Mouse (Mus musculus) stomach, embryonic 16.5 days (tissue): ENCODE results near the gene AI413582. TPM values are rescaled to one million over a fixed set of nuclear protein-coding genes. Genes with fewer than 3 reads are reported as not detected.

Source experiments
- ATAC-seq: fragments of 200-750 bp; cut with Nextera tagmentation; 2 replicates; pipeline ENCODE4 v1.8.0; 2017; ENCODE audit warnings: moderate number of reproducible peaks, moderate TSS enrichment; ENCODE audit not compliant: insufficient read depth, low FRiP score
- H3K27ac ChIP-seq: fragments of 300-500 bp; sonication (generic); 2 replicates; pipeline ENCODE4 v1.5.1; 2014; ENCODE audit warnings: low read length
- H3K27me3 ChIP-seq: fragments of 300-500 bp; sonication (generic); 2 replicates; pipeline ENCODE4 v1.6.1; 2014; ENCODE audit warnings: low read length, control low read depth, mixed read lengths; ENCODE audit not compliant: control insufficient read depth, insufficient read depth
- H3K36me3 ChIP-seq: fragments of 300-500 bp; sonication (generic); 2 replicates; pipeline ENCODE4 v1.6.1; 2014; ENCODE audit warnings: low read length; ENCODE audit not compliant: control insufficient read depth, insufficient read depth
- H3K4me1 ChIP-seq: fragments of 300-500 bp; sonication (generic); 2 replicates; pipeline ENCODE4 v1.6.1; 2014; ENCODE audit warnings: low read length, control low read depth, mixed read lengths; ENCODE audit not compliant: control insufficient read depth, insufficient read depth
- H3K4me2 ChIP-seq: fragments of 300-500 bp; sonication (generic); 2 replicates; pipeline ENCODE4 v1.6.1; 2014; ENCODE audit warnings: low read depth, low read length, mixed read lengths
- H3K4me3 ChIP-seq: fragments of 300-500 bp; sonication (generic); replicated peaks from 2 replicates; pipeline ENCODE4 v1.5.1; 2014; ENCODE audit warnings: mild to moderate bottlenecking, low read length
- H3K9ac ChIP-seq: fragments of 300-500 bp; sonication (generic); 2 replicates; pipeline ENCODE4 v1.6.1; 2014; ENCODE audit warnings: low read length
- H3K9me3 ChIP-seq: fragments of 300-500 bp; sonication (generic); replicated peaks from 2 replicates; pipeline ENCODE4 v1.6.1; 2016; ENCODE audit warnings: low read length, control low read depth; ENCODE audit not compliant: control insufficient read depth
- WGBS: fragments of 180-500 bp; shearing (Covaris S2); extraction: QIAGEN DNeasy Blood & Tissue Kit; methylation state at CpG from one replicate; pipeline ENCODE4 v1.1.7; 2014; 5-methylcytosine and 5-hydroxymethylcytosine counted together
- polyA plus RNA-seq: library from polyadenylated mRNA; unstranded; fragments of >200 nt; fragmentation: Nextera tagmentation; extraction: Ambion mirVana; gene quantifications from 2 replicates; pipeline ENCODE4 v1.2.1, GENCODE M21; 2015

AI413582 gene
- polyA plus RNA-seq, 1 experiment from 2014 or later = 24.3 TPM

DNA sequence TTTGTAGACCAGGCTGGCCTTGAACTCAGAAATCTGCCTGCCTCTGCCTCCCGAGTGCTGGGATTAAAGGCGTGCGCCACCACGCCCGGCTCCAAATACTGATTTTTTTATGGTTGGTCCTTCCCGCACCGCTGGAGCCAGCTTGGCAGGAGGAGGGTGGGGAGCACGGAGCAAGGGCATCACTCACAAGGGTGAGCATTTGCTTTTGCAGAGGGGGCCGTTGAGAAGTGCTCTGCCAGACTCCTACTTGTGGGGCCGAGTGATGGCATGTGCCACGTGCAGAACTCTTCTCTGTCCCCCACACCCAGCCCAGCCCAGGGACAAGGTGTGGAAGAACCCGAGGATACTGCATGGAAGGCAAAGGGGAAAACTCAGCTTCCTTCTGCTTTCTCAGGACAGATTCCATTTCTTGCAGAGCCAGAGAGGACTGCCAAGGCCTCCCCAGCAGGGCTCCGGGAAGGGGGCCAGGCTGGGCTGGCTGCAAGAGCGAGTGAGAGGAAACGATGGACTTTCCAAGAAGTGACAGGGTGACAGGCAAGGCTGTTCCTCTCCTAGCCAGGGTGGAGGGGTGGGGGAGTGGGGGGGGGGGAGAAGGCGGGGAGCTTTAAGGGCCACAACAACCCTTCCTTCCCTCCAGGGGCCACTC is 9.0 kb upstream of the AI413582 start:
- Histone ChIP-seq H3K9me3 (no peaks in the 10 kb centered on the region), H3K36me3 (0 out of 2 replicates have a peak, but pooled peaks cover 10% of the 10 kb centered on the region), H3K4me1 (peaks cover 10% of the 10 kb centered on the region), H3K9ac (no peak overlapping the region), H3K4me3 (no peak overlapping the region), H3K27ac (no peak overlapping the region), H3K4me2 (no peak overlapping the region), H3K27me3 (no peaks in the 10 kb centered on the region)
- WGBS = 86% methylated on average over 16 of the region's 16 CpGs
- ATAC-seq = peak; percentile 52; the same call in 1 of the 2 replicates

DNA sequence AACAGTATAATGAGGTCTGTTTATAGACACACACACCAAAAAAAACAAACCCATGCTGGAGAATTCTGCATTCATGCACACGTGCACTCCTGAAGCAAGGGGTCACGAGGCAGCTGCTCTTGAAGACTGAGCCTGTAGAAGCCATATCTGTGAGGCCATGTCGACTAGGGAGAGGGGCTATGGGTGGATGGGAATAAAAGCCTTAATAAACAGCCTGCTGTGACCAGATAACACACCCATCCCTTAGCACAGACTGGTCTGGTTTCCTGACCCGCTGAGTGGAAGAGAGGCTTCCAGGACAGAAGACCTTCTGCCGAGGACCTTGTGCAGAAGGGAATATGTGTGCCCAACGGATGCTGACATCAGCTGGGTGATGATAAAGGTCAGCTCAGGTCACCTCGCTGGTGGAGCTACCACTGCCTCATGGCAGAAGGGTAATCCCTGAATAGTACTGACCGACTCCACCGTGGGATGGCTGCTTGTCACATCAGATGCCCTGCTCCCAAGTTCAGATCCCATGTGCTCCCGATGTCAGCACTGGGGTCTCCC is 8.3 kb upstream of the AI413582 start:
- H3K9ac ChIP-seq = no peak overlapping the region
- WGBS = 86% methylated on average over 10 of the region's 10 CpGs
- ATAC-seq = no peak

DNA sequence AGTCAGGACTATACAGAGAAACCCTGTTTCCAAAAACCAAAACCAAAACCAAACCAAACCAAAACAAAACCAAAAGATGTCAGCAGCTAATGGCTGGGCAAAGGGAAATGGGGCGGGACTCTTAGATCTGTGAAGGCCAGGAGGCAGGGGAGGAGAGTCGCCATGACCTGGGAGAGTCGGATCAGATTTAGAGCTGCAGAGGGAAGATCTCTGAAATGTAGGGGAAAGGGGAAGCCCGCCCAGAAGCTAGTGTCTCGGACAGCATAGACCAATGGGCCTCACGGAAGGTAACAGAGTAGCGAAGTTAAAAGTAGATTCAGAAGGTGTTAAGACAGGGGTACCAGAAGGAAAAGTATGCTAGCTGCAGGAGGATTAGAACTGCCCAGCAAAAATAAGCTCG is 5.8 kb upstream of the AI413582 start:
- no peak for ATAC-seq
- Histone ChIP-seq H3K9ac (no peak overlapping the region), H3K27ac (no peak overlapping the region), H3K9me3 (no peaks in the 10 kb centered on the region), H3K27me3 (no peaks in the 10 kb centered on the region), H3K4me1 (peaks cover 10% of the 10 kb centered on the region), H3K4me2 (no peak overlapping the region), H3K36me3 (0 out of 2 replicates have a peak, but pooled peaks cover 5% of the 10 kb centered on the region), H3K4me3 (no peak overlapping the region)
- 73% methylated on average over 8 of the region's 8 CpGs for WGBS

More for the DNA sequence above, 8.3 kb upstream of the AI413582 start:
- H3K4me2 ChIP-seq = no peak overlapping the region
- H3K27ac ChIP-seq = no peak overlapping the region
- peaks cover 10% of the 10 kb centered on the region for H3K4me1 ChIP-seq
- 0 out of 2 replicates have a peak, but pooled peaks cover 8% of the 10 kb centered on the region for H3K36me3 ChIP-seq
- no peaks in the 10 kb centered on the region for H3K27me3 ChIP-seq
- no peak overlapping the region for H3K4me3 ChIP-seq
- H3K9me3 ChIP-seq = no peaks in the 10 kb centered on the region

DNA sequence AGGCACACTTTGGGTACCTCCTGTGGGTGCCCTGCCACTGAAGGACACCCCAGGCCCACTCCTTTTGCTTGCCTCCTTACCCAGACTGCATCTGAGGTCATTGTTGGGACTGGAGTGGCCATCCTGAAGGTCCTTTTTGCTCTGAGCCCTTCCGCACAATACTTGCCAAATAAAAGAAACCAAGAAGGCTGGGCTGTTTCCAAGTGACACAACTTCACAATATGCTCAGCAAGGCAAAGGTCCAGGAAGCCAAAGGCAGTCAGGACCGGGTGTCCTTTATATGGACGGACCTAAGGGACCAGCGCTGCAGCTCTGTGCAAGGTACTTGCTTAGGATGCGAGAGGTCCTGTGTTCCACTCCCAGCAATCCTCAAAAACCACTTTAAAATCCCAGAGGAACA is 2.7 kb upstream of the AI413582 start:
- Histone ChIP-seq H3K27ac (no peak overlapping the region), H3K4me1 (peaks cover 9% of the 10 kb centered on the region), H3K4me2 (no peak overlapping the region), H3K9me3 (no peaks in the 10 kb centered on the region), H3K9ac (no peak overlapping the region), H3K36me3 (no peaks in the 10 kb centered on the region), H3K4me3 (no peak overlapping the region), H3K27me3 (no peaks in the 10 kb centered on the region)
- 91% methylated on average over 5 of the region's 5 CpGs for WGBS
- ATAC-seq = no peak

DNA sequence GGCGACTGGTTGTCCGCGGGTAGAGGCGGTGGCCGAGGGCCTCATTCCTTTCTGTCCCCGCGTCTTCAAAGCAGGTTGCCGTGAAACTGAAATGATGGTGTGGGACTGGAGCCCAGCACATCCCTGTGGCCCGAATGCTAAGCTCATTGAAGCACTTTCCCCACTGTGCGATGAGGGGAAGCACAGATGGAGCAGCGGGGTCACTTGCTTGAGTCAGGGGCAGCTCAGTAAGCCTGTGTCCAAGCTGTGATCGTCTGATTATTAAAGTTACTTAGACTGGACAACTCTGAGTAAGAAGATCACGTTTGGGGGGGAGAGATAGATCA is 349 bp upstream of the AI413582 start:
- Histone ChIP-seq H3K36me3 (no peaks in the 10 kb centered on the region), H3K9ac (peak overlapping the region; percentile 79), H3K9me3 (no peaks in the 10 kb centered on the region), H3K4me2 (peak overlapping the region; percentile 93), H3K27ac (no peak overlapping the region), H3K27me3 (no peaks in the 10 kb centered on the region), H3K4me1 (peaks cover 15% of the 10 kb centered on the region), H3K4me3 (peak overlapping the region; percentile 66)
- ATAC-seq = no peak
- WGBS = 1% methylated on average over 13 of the region's 13 CpGs

DNA sequence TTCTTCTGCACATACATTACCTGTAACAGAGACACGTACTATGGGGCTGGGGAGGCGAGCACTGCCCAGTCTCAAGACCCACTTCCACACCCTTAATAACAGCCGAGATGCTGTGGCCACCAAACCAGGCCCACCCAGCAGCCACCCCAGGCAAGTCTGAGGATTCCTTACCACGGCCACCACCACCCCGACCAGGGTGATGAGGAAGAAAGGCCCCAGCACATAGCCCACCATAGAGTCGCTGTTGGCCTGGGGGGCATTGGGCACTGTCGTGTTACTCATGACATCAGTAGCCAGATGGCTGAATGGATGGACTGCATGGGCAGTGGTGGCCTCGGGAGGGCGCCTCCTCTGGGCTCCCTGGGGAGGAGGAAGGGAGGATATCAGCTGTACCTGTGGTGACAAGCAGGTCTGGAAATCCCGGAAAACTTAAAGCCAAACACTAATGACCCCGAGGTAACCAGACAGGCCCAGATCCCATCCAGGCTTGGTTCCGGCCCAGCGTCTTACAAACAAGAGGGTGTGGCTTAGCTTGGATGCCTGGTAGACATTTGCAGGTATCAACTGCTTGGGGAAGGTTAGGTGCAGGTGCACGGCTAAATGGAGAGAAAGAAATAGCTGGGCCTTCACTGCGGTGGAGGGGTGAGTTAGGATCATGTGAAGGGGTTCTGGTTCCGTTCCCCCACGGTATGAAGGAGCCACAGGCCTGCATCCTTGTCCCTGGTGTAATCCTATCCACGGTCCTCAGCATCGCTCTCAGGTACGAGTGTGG is 979 bp downstream of the AI413582 start:
- Histone ChIP-seq H3K27me3 (no peaks in the 10 kb centered on the region), H3K4me1 (peaks cover 15% of the 10 kb centered on the region), H3K9me3 (no peaks in the 10 kb centered on the region), H3K27ac (peak overlapping the region; percentile 65; the same call in 1 of the 2 replicates), H3K36me3 (no peaks in the 10 kb centered on the region), H3K4me3 (peak overlapping the region; percentile 66), H3K9ac (peak overlapping the region; percentile 76), H3K4me2 (peak overlapping the region; percentile 93)
- 19% methylated on average over 20 of the region's 20 CpGs for WGBS
- no peak for ATAC-seq

DNA sequence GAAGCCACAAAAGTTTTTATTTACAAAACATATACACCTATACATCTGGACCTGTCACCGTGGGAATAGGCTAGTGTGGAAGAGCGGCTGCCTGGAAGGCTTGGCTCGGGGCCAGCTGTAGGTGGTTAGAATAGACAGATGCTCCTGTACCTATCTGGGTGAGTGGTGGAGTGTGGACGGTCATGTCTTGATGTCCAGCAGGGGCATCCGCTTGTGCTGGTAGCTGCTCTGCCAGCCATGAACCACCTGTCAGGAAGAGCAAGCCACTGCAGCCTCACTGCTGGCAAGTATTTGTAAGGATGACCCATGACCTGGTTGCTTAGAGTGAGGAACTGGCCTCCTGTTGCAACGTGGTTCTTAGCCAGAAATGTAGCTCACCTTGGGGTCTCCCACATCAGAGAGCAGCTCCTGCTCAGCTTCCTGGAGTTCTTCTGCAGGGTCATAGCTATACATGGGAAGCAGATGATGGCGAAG is 1.7 kb downstream of the AI413582 start:
- Histone ChIP-seq H3K4me2 (no peak overlapping the region), H3K9ac (no peak overlapping the region), H3K36me3 (no peaks in the 10 kb centered on the region), H3K27ac (no peak overlapping the region), H3K9me3 (no peaks in the 10 kb centered on the region), H3K4me1 (peaks cover 15% of the 10 kb centered on the region), H3K27me3 (no peaks in the 10 kb centered on the region), H3K4me3 (no peak overlapping the region)
- no peak for ATAC-seq
- 52% methylated on average over 7 of the region's 7 CpGs for WGBS

DNA sequence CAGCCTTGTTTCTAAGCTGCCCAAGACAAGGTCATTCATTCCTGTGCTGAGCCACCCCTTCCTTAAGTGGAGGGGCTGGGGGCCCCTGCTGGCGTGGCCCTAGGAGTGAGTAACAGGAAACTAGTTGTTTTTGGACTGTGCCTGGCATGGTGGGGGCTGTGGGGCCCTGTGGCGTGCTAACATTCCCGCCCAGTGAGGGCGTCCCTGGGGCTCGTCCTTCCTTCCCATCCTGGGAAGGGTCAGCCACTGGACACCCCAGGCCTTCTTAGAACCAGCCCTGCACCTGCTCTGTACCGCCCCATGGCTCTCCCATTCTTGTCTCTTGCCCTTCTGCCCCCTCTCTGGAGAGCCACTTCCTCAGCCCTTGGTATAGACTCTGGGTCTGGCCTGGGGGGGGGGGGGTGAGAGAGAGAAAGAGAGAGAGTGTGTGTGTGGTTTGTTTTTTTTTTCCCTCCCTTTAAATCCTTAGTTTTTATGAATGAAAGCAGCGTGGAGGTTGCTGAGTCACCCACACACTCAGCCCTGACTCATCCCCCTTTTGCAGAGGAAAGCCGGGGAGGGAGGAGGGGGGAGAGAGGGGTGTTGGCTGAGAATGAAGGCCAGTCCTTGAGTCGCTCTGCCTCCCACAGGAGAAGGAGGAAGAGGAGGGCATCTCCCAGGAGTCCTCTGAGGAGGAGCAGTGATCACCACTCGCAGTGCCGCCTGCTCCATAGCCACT is 3.6 kb downstream of the AI413582 start:
- H3K9ac ChIP-seq = 0 out of 2 replicates have a peak overlapping the region, but pooled peaks have one; percentile 9
- H3K4me1 ChIP-seq = peaks cover 20% of the 10 kb centered on the region
- no peak for ATAC-seq
- H3K36me3 ChIP-seq = no peaks in the 10 kb centered on the region
- H3K27ac ChIP-seq = peak overlapping the region; percentile 13; the same call in 1 of the 2 replicates
- no peak overlapping the region for H3K4me2 ChIP-seq
- no peaks in the 10 kb centered on the region for H3K9me3 ChIP-seq
- WGBS = 42% methylated on average over 8 of the region's 11 CpGs
- no peak overlapping the region for H3K4me3 ChIP-seq
- no peaks in the 10 kb centered on the region for H3K27me3 ChIP-seq
